Mouse (Mus musculus) monocyte, adult 5-6 weeks (primary cell): ENCODE data around the gene Msrb3. TPM values are rescaled to one million over a fixed set of nuclear protein-coding genes. Genes with fewer than 3 reads are reported as not detected.
A peak's percentile ranks its signal among the peaks of the same experiment; 100 is the strongest.

ENCODE experiments used
- ATAC-seq: fragments of 153-309, 156-312 bp; replicated peaks from 2 replicates; pipeline ENCODE4 v1.8.0; 2017; ENCODE audit warnings: mild to moderate bottlenecking; ENCODE audit not compliant: low TSS enrichment, insufficient number of reproducible peaks, severe bottlenecking, poor library complexity, low FRiP score
- total RNA-seq: library from RNA; stranded (forward); fragments of 200-1000, 200-491, 200-594 nt; gene quantifications from 3 replicates; pipeline ENCODE4 v1.2.3, GENCODE M21; 2017

The Msrb3 gene
- total RNA-seq = 0.10 TPM in 1 of 3 replicates, not detected in the others

DNA sequence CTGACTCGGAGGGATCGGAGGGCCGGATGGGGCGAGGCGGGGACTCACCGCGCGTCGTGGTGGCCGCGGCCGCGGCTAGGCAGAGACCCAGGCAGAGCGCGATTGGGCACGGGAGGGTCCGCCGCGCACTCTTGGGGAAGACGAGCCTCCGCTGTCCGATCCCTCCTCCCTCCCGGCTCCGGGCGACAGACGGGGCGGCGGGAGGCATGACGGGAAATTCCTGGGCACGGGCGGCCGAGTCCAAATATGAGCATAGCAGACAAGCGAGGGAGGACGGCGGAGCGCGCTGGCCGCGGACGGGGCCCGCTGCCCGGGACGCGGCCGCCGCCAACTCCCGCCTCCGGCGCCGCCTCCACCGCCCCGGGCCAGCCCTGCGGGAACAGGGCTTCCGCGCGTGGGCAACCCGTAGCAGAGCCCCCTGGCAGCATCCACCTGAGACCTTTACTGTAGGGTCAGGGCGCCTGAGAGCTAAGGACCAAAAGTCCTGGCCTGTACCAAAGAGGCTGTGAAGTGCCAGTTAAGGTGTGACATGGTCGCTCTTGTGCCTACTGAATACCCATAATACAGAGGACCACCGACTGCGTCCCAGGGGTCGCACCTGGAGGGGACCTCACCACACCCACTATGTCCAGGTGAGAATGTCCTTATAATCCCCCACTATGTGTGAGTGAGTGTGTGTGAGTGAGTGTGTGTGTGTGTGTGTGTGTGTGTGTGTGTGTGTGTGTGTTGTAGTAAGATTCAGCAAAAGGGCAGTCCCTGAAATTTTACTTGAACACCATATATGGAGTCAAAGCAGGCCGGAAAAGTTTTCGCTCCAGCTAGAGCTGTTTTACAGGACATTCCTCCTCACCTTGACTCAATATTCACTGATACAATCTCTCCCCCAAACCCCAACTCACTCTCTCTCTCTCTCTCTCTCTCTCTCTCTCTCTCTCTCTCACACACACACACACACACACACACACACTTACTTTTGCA is at the start of gene Msrb3:
Gene Msrb3, minus strand, starts transcription at position 317 of the 978 bp plus-strand sequence.
- no peak for ATAC-seq

DNA sequence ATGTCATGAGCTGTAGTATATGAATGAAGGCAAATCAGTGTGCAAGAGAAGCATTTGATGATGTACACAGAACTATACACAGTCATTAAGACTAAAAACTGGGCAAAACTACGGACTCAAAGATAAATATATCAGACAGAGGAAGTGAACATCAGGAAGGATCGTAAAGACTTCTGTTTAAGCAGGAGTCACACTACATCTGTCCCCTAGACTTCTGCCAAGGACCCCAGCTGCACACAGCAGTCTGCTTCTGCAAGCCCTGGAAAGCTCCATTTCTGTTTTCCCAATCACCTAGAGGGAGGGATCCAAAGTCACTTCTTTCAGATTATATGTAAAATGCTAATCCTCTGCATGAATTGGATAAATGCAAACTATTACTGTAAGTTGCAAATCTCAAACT is 49.6 kb upstream of the Msrb3 start:
- no peak for ATAC-seq

DNA sequence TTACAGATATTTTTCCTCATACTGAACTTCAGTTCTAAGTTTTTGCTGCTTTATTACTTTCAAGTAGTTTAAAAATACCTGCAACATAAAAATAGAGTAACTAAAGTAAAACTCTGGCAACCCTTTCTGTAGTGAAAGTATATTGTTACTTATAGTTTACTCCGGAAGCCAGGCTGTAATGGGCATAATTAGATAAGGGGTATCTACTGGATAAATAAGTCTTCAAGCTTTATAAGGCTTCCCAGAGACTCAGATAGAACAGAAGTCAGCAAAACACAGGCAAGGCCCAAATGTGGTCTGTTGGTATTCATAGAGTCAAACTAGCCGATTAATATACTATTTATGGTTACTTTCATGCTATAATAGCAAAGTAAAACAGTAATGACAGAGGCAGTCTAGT is 48.9 kb upstream of the Msrb3 start:
- ATAC-seq = no peak

DNA sequence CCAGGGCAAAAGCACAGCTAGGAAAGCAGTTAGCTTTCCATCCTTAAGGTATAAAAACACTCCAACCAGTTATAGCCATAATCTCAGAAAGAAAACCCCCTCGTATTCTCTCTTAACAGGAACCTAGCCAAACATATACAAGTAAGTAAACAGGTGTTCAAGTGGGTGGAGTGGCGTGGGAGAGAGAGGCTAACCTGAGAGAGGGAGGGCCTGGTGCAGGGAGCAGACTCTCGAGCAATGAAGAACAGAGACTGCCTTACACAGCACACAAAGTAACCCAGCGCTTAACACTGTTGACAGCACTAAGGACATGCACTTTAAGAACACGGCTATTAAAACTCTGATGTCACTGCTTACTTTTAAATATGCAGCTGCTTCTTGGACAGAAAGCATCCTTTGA is 47.9 kb upstream of the Msrb3 start:
- no peak for ATAC-seq

DNA sequence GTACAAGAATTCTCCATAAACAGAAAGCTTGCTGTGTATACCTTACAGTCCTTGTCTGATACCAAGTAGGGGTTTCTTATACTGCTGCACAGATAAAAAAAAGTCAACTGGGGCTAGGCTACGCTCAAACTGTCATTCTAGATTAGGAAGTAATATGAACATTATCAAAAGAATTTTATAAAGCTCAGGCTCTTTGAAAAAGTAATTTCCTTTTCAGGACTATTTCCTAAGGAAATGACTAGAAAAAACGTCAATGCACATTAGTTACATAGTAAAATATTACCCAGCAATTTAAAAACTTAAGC is 40.0 kb upstream of the Msrb3 start:
- ATAC-seq = no peak

DNA sequence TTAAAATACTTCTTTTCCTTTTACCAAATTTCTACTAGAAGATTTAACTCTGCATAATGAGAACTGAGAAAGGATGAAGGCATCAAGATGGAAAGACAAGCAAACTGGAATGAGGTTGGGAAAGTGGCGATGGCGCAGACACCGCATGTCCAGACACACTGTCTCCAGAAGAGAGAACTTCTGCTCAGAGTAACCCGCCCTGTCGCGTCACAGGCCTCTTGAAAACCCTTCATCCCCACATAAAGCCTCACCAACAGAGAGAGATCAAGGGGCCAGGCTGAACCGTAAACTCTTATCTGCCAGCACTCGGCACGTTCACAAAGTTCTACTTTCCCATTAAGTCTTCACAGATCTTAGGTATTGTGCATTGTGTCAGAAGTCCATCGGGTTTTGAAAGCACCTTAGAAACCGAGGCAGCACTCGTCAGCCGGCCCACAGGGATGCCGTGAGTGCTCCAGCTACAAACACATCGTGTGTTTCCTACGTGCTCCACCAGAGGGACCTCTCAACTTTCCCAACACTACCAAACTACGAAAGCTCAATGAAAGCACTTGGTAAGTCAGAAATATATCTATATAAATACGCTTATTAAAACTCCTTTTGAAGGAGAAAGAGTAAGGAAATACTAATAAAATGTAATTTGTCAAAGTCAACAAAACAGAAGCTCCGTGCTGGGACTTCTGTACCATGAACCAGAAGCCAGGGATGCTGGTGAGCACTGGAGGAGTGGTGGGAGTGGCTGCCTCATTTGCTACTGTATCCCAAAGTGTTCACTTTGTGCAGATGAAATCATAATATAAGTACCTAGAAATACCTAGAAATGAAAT is 39.4 kb upstream of the Msrb3 start:
- no peak for ATAC-seq

DNA sequence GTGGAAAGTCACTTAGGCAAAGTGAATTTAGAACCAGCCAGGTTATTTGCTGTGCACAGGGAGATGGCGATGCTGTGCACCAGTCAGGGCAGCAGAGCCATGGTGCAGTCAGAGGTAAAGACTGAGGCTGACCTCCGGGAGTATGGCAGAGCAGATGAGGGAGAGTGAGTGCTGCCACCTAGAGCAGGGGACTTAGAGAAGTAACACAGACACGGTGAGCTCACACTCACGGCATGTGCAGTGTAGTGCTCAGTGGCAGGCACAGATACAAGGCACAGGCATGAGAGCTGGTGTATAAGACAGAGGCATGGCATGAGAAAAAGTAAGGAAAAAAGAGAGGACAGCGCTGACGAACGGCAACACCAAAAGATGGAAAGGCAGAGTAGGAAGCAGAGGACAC is 30.6 kb upstream of the Msrb3 start:
- ATAC-seq = no peak

DNA sequence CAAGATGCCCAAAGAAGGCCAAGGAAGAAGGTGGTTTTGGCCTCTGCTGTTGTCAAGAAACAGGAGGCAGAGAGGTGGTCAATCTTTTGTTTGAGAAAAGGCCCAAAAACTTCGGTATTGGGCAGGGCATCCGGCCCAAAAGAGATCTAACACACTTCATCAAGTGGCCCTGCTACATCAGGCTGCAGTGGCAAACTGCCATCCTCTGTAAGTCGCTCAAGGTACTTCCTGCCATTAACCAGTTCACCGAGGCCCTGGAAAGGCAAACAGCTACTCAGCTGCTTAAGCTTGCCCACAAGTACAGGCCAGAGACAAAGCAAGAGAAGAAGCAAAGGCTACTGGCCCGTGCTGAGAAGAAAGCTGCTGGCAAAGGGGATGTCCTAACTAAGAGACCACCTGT is 29.3 kb upstream of the Msrb3 start:
- ATAC-seq = no peak

DNA sequence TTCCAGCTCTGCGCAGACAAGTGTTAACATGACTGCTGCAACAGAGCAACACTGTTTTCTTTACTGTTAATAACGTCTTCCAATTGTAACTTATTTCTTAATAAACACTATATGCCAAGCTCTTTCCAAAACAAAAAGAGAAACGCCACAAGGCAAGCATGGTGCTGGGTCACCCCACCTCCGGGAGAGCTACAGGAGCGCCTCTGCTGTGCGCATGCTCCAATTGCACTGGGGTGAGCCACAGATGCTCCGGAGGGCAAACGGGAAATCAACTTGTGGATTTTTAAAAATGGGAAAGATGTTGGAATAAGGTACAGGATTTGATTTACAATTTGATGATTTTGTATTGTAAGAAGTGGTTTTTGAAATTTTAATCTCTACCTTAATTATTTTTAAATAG is 27.3 kb upstream of the Msrb3 start:
- no peak for ATAC-seq

DNA sequence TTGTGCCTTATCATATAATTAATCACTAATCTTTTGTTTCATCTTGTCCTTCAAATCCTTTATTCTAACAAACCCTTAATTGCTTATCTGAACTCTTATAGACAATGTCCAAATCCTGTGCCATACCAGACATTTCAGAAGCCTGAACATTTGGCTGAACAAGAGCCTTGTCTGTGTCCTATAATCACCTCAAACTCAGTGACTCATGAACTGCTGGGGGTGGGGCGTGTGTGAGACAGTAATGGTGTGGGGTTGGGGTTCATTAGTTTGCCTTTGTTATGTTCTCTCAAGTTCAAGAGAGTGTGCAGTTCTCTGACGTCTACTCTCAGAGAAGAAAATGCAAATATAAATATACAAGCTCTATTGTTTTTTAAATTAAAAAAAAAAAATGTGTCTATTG is 22.6 kb upstream of the Msrb3 start:
- no peak for ATAC-seq

DNA sequence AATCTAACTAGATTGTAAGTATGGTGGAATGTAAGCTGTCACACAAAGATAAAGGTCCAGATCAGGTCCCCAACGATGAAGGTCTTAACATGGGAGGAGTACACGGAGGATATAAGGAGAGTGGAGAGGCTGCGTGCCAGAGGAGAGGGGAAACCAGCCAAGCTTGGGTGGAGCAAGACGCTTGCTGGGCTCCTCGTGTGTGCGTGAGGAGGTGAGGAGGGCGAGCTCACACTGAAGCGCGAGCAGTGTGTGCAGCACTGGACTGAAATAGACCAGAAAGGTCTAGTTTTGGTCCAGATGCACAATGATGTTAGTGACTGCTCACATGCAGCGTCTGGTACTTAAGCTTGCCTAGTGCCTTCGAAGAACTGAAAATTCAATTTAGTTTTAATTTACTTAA is 21.7 kb upstream of the Msrb3 start:
- ATAC-seq = no peak

DNA sequence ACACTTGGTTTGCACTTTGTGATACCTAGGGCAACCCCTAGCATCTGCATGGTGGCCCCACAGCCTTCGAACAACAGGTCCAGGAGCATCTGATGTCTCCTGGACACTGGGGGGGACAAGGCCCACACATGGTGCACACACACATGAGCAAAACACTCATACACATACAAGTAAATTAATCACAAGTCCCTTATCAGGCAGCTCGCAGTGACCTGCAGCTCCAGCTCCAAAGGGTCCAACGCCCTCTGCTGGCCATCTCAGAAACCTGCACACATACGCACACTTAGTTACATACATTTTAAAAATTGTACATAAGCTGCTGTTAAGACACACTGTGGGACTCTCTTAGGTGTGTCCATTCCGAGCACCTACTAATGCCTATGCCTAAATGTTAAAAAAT is 17.3 kb upstream of the Msrb3 start:
- 0 out of 2 replicates have a peak, but pooled peaks have one; percentile 35 for ATAC-seq

DNA sequence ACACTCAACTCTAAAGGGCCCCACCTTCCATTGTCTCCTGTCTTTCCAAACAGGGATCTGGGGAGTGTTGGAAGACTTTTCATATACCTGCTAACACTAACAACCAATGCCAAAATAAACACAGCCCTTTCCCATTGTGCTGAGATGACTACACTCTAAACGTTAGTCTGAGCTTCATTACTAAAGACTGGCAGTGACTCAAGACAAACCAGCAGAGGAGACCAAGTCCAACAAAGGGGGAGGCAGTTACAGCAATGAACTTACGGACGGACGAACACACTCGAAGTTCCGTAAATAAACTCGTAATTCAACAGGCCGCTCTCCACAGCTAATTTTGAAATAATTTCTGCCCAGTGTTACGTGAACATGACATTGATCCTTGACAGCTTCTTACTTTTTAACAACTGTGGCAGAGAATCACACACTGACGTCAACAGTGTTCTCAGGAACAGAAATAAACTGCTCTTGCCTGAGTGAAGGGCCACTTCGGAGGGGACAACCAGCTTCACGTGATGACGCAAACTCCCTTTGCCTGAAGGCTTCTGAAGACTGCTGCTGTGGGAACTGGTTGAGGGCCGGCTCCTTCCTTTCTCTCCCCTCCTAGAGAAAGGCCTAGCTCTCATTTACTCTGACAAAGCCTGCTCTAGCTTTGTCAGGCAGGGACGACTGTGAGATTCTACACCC is 16.2 kb upstream of the Msrb3 start:
- ATAC-seq = no peak

DNA sequence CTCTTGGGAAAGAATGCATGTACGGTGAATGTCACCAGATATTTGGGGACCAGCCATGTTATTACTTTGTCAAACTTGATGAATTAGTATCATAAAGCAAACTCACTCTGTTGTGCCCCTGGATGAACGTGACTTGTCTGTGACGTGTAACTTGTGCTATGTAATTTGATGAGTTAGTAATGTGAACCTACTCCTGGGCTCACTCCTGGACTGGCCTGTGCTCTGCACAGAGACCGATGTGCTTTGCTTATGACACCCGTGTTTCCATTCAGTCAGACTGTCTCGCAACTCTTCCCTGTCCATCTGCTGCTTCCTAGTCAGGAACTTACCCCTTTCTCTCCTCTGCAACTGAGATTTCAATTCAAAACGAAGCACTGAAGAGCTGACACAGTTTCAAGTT is 15.4 kb upstream of the Msrb3 start:
- no peak for ATAC-seq

DNA sequence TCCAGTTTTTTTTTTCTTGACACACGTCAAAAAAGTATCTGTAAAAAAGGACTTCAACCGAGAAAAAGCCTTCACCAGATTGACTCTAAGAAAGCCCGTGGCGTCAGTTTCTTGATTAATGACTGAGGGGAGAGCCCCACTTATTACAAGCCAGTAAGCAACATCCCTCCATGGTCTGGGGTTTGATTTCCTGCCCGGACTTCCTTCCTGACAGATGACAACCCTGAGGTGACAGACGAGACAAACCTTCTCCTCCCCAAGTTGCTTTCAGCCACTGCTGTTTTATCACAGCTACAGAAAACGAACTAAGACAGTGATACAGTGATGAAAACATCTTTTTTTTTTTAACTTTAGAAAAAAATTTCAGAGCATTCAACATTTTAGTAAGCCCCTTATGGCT is 14.9 kb upstream of the Msrb3 start:
- ATAC-seq = no peak

DNA sequence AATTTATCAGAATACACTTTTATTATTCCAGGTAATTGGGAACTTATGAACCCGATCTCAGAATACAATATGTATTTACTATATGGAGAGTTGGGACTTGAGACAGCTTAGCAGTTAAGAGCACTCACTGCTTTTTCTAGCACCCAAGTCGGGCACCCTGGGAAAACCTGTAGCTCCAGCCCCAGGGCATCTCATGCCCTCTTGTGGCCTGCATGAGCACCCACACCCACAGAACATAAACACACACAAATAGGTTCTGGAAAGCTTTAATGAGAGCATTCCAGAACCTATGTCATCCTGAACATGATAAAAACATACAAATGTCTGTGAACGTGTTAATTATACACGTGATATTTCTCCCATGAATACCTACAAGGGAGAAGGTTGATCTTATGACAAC is 13.1 kb upstream of the Msrb3 start:
- no peak for ATAC-seq

DNA sequence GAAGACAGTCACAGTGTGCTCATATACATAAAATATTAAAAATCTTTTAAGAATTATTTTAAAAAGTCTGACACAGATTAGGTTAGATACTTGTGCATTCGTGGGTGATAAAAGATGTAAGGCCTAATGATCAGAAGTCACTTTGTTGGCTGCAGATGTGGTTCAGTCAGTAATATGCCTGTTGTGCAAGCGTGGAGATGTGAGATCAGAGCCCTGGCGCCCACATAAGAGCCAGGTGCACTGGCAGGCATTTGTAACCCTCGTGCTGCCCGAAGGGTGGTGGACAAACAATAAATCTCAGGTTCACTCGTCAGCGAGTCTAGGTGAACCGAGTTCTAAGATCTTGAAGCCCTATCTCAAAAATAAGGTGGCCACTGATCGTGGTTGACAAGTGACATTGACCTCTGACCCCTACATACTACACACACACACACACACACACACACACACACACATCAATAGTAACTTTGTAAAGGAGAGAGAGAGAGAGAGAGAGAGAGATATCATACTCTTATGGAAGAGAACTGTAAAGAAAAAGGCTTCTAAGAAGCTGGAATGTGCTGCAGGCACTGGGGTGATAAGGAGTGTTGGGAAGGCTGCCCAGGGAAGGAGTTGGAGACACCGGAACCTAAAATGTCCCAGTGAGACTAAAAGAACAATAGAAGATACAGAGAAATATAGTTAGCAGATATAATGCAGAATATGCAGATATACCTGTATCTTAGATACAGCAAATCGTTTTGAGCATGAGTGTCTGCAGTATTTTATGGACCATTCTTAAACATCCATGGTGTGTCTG is 10.1 kb upstream of the Msrb3 start:
- ATAC-seq = no peak

DNA sequence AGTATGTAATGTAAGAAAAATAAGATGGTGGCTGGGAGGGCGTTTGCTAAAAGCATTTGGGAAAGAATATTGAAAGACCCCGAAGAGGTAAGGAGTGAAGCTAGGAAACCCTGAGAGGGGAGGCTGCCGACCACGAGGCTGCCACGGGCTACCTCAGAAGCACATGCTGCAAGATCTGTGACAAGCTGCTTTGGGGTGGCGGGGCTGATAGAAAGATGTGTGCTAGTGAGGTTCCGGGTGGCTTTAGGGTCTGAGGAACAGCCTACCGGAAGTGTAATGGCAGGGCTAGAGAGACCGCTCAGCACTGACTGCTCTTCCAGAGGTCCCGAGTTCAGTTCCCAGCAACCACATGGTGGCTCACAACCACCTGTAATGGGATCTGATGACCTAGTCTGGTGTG is 5.8 kb upstream of the Msrb3 start:
- no peak for ATAC-seq
